Mouse (Mus musculus) kidney, postnatal 0 days (tissue): ENCODE results near the gene Acap3. TPM values are rescaled to one million over a fixed set of nuclear protein-coding genes. Genes with fewer than 3 reads are reported as not detected.

Source experiments
- ATAC-seq: fragments of 200-750 bp; cut with Nextera tagmentation; replicated peaks from 2 replicates; pipeline ENCODE4 v1.8.0; 2017; ENCODE audit warnings: low read depth, moderate number of reproducible peaks, moderate TSS enrichment, moderate library complexity; ENCODE audit not compliant: low FRiP score
- DNase-seq: peaks from one replicate; pipeline ENCODE4 v3.0.0-alpha.2; 2016; ENCODE audit warnings: low spot score
- H3K27ac ChIP-seq: fragments of 300-500 bp; sonication (generic); 2 replicates; pipeline ENCODE4 v1.5.1; 2014; ENCODE audit warnings: mild to moderate bottlenecking
- H3K27me3 ChIP-seq: fragments of 300-500 bp; sonication (generic); 2 replicates; pipeline ENCODE4 v1.6.1; 2014; ENCODE audit warnings: low read length, mixed read lengths; ENCODE audit not compliant: insufficient read depth
- H3K36me3 ChIP-seq: fragments of 300-500 bp; sonication (generic); 2 replicates; pipeline ENCODE4 v1.6.1; 2014; ENCODE audit warnings: low read length, mixed read lengths; ENCODE audit not compliant: insufficient read depth
- H3K4me1 ChIP-seq: fragments of 300-500 bp; sonication (generic); replicated peaks from 2 replicates; pipeline ENCODE4 v1.6.1; 2014; ENCODE audit warnings: antibody characterized with exemption, low read length, mixed read lengths; ENCODE audit not compliant: insufficient read depth
- H3K4me2 ChIP-seq: fragments of 300-500 bp; sonication (generic); 2 replicates; pipeline ENCODE4 v1.6.1; 2014; ENCODE audit warnings: mild to moderate bottlenecking, low read length, moderate library complexity, mixed read lengths
- H3K4me3 ChIP-seq: fragments of 300-500 bp; sonication (generic); replicated peaks from 2 replicates; pipeline ENCODE4 v1.5.1; 2014; ENCODE audit warnings: low read depth, low read length
- H3K9ac ChIP-seq: fragments of 300-500 bp; sonication (generic); 2 replicates; pipeline ENCODE4 v1.6.1; 2014; ENCODE audit warnings: low read depth, low read length
- H3K9me3 ChIP-seq: fragments of 300-500 bp; sonication (generic); replicated peaks from 2 replicates; pipeline ENCODE4 v1.6.1; 2016; ENCODE audit warnings: low read length, inconsistent platforms, mixed read lengths
- CTCF ChIP-seq: IDR thresholded peaks from 2 replicates; pipeline ENCODE4 v1.5.1; 2016; ENCODE audit warnings: antibody characterized with exemption, low read depth, mild to moderate bottlenecking, moderate library complexity
- WGBS: fragments of 180-500 bp; shearing (Covaris S2); extraction: QIAGEN DNeasy Blood & Tissue Kit; methylation state at CpG from one replicate; pipeline ENCODE4 v1.1.7; 2014; 5-methylcytosine and 5-hydroxymethylcytosine counted together
- polyA plus RNA-seq: library from polyadenylated mRNA; unstranded; fragments of >200 nt; fragmentation: Nextera tagmentation; extraction: Ambion mirVana; gene quantifications from 2 replicates; pipeline ENCODE4 v1.2.1, GENCODE M21; 2015

The Acap3 gene
- polyA plus RNA-seq, 1 experiment from 2014 or later: 8.2 TPM

- no peak for ATAC-seq
These were observed 14.0 kb downstream of the Acap3 start for GRCm38 (mm10) chr4:155905634-155906033.

GRCm38 (mm10) chr4:155906125-155906524, 14.5 kb downstream of the Acap3 start:
- TF ChIP-seq CTCF: no peak
- Histone ChIP-seq H3K9me3 (no peaks in the 10 kb centered on the region), H3K4me1 (no peaks in the 10 kb centered on the region), H3K4me2 (no peak overlapping the region), H3K4me3 (no peak overlapping the region), H3K36me3 (peaks cover 36% of the 10 kb centered on the region), H3K27me3 (no peaks in the 10 kb centered on the region), H3K27ac (no peak overlapping the region), H3K9ac (no peak overlapping the region)
- ATAC-seq (no peak), DNase-seq (no peak)
- WGBS: 81% methylated on average over 9 of the region's 9 CpGs

More at GRCm38 (mm10) chr4:155905634-155906033, 14.0 kb downstream of the Acap3 start:
- H3K4me3 ChIP-seq: no peak overlapping the region
- no peaks in the 10 kb centered on the region for H3K9me3 ChIP-seq
- H3K4me2 ChIP-seq: no peak overlapping the region
- no peak overlapping the region for H3K9ac ChIP-seq
- TF ChIP-seq CTCF: no peak
- no peak for DNase-seq
- H3K4me1 ChIP-seq: no peaks in the 10 kb centered on the region
- H3K27me3 ChIP-seq: no peaks in the 10 kb centered on the region
- peaks cover 41% of the 10 kb centered on the region for H3K36me3 ChIP-seq
- 90% methylated on average over 13 of the region's 13 CpGs for WGBS
- no peak overlapping the region for H3K27ac ChIP-seq

- no peak overlapping the region for H3K9ac ChIP-seq
- DNase-seq (no peak), ATAC-seq (no peak)
- H3K4me2 ChIP-seq: no peak overlapping the region
- H3K4me1 ChIP-seq: no peaks in the 10 kb centered on the region
- no peaks in the 10 kb centered on the region for H3K27me3 ChIP-seq
- H3K27ac ChIP-seq: no peak overlapping the region
- H3K4me3 ChIP-seq: no peak overlapping the region
- 71% methylated on average over 11 of the region's 11 CpGs for WGBS
- H3K36me3 ChIP-seq: peaks cover 29% of the 10 kb centered on the region; the same call in 1 of the 2 replicates
- no peaks in the 10 kb centered on the region for H3K9me3 ChIP-seq
- TF ChIP-seq CTCF: no peak
These were observed 15.4 kb downstream of the Acap3 start for GRCm38 (mm10) chr4:155907003-155907402.

- H3K9me3 ChIP-seq: no peaks in the 10 kb centered on the region
- no peaks in the 10 kb centered on the region for H3K27me3 ChIP-seq
- DNase-seq (no peak), ATAC-seq (no peak)
- H3K4me1 ChIP-seq: no peaks in the 10 kb centered on the region
- TF ChIP-seq CTCF: no peak
- H3K9ac ChIP-seq: no peak overlapping the region
- H3K4me3 ChIP-seq: no peak overlapping the region
- peaks cover 18% of the 10 kb centered on the region; the same call in 1 of the 2 replicates for H3K36me3 ChIP-seq
- H3K4me2 ChIP-seq: no peak overlapping the region
- no peak overlapping the region for H3K27ac ChIP-seq
- 80% methylated on average over 7 of the region's 7 CpGs for WGBS
These were observed 16.7 kb downstream of the Acap3 start for GRCm38 (mm10) chr4:155908281-155908680.

- H3K36me3 ChIP-seq: 0 out of 2 replicates have a peak, but pooled peaks cover 15% of the 10 kb centered on the region
- H3K4me1 ChIP-seq: no peaks in the 10 kb centered on the region
- H3K27me3 ChIP-seq: no peaks in the 10 kb centered on the region
- 87% methylated on average over 4 of the region's 4 CpGs for WGBS
- ATAC-seq (no peak), DNase-seq (no peak)
- no peak overlapping the region for H3K9ac ChIP-seq
- H3K27ac ChIP-seq: no peak overlapping the region
- TF ChIP-seq CTCF: no peak
- no peaks in the 10 kb centered on the region for H3K9me3 ChIP-seq
- H3K4me2 ChIP-seq: no peak overlapping the region
- H3K4me3 ChIP-seq: no peak overlapping the region
These were observed 17.1 kb downstream of the Acap3 start for GRCm38 (mm10) chr4:155908751-155909150.

GRCm38 (mm10) chr4:155932031-155932430, 40.4 kb downstream of the Acap3 start:
- Histone ChIP-seq H3K9ac (no peak overlapping the region), H3K4me2 (no peak overlapping the region), H3K36me3 (no peaks in the 10 kb centered on the region), H3K9me3 (no peaks in the 10 kb centered on the region), H3K27ac (no peak overlapping the region), H3K27me3 (no peaks in the 10 kb centered on the region), H3K4me3 (no peak overlapping the region), H3K4me1 (no peaks in the 10 kb centered on the region)
- no peak for ATAC-seq
- 80% methylated on average over 1 of the region's 1 CpGs for WGBS
- DNase-seq: no peak
- TF ChIP-seq CTCF: no peak

- 0 out of 2 replicates have a peak, but pooled peaks cover 15% of the 10 kb centered on the region for H3K36me3 ChIP-seq
- ATAC-seq: peak; percentile 20
- no peaks in the 10 kb centered on the region for H3K27me3 ChIP-seq
- peaks cover 13% of the 10 kb centered on the region for H3K4me1 ChIP-seq
- peak; percentile 29 for DNase-seq
- peak overlapping the region; percentile 88 for H3K27ac ChIP-seq
- H3K4me2 ChIP-seq: peak overlapping the region; percentile 95
- whole genome bisulfite sequencing: under 1% methylated on average over 17 of the region's 17 CpGs
- no peak for TF ChIP-seq CTCF
- H3K9me3 ChIP-seq: no peaks in the 10 kb centered on the region
- peak overlapping the region; percentile 85 for H3K4me3 ChIP-seq
- peak overlapping the region; percentile 89 for H3K9ac ChIP-seq
These were observed 51.4 kb downstream of the Acap3 start for GRCm38 (mm10) chr4:155943049-155943452.
